Mouse (Mus musculus) naive thymus-derived CD4-positive, alpha-beta T cell, adult 2 months (primary cell): ENCODE measurements around the gene Ptpro.

ENCODE experiments used
- DNase-seq: peaks from one replicate; pipeline ENCODE4 v3.0.0-alpha.2; 2011; ENCODE audit warnings: low read depth

The Ptpro gene

DNA sequence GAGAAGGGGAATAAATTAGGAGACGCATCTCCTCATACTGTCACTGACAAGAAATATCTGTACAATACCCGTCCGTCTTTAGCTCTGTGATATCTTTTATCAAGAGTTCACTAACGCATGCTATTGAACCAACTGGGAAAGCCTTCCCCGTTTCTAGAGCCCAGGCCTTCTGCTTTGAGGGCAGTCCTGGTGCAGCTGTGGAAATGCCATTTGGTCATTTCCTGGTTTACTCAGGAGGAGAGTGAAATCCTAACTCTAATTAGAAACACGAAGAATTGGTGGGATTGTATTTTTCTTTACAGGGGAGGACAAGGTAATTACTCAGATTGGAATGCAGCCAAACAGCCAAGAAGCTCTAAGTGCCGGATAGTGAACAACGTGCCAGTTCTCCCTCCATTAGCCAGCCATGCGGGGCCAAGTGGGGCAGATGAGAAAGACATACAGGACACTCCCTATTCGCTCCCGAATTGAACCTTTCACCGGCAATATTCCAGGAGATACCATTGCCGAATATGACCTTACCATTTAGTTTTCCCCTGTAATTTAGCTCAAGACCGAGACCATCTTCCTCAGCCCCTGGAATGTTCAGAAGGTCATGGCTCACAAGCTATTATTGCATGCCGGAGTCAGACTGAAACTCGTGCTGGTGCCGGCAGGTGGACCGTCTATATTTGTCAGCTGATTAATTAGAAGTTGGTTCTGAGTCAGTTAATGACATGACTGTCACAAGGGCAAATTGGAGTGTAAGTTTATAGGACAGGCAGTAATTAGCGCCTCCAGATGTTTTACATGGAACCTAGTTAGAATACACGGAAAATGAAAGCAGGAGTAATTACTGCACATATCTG lies 43.1 kb downstream of the Ptpro start:
- no peak for DNase-seq

- DNase-seq = no peak
Observed at GRCm38 (mm10) chr6:137302561-137302960, 50.4 kb downstream of the Ptpro start.

DNA sequence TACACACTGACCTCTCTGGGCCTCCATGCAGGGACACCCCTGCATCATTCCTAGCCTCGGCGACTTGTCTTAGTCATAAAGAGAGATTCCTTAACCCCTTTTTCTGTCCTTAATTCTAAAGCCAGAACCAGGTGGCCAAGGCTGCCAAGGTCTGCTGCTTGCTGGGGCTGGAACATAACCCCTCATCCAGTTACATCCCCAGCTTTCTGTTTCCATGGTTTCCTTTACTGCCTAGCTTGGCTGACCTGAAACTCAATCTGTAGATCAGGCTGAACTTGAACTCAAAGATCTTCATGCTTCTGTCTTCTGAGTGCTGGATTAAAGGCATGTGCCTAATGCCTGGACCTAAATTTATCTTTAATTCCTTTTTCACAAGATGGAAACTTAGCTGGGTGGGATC lies 51.7 kb downstream of the Ptpro start:
- DNase-seq = no peak

DNA sequence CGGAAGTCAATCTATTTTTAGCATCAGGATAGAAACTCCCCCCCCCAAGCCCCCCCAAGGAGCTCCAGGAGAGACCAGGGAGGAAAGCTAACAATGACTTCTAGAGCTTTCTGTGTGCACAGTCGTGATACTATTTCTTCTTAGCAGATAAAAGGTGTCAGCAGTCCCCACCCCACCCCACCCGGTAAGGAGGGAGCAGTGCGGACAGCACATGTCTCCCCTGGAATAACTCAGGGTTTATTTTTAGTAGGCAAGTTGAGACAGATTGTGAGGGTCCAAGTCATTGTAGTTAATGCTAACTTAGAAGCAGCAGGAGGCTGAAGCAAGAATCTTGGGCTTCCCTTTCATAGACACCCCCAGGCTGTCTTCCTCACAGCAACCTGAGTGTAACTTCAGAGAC lies 63.1 kb downstream of the Ptpro start:
- no peak for DNase-seq

DNA sequence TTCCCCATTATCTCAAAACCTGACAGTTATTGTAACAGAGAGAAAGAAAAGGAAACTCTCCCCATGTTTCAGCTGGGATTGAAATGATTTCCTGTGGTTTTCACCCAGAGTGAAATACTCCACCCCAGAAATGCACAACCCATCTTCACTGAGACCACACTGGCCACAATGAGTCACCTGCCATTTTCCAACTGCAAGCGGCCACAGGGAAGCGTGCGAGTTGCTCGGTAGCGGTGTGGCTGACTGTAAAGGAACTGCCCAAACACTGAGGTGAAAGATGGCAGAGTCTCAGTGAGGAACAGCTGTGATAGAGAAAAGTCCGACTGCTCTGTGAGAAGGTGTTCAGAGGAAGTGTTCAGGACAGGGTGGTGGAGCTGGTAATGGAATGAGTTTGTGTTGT lies 64.2 kb downstream of the Ptpro start:
- DNase-seq = no peak

- DNase-seq = no peak
Observed at GRCm38 (mm10) chr6:137317509-137317908, 65.4 kb downstream of the Ptpro start.

- no peak for DNase-seq
Observed at GRCm38 (mm10) chr6:137318242-137318861, 66.2 kb downstream of the Ptpro start.

DNA sequence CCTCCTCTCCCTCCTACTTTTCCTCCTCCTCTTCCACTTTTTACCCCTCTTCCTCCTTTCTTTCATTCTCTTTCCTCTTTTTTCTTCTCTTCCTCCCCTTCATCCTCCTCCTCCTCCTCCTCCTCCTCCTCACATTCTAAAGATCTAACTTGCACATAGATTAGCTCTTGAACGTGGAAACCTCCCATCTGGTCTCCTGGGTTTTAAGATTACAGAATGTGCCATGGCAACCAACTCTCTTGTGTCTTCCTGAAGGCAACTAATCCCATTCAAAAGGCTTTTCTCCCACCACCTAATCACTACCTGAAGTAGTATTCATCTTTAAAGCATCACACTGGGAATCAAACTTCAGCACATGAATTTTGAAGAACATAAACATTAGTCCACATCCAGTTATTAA lies 67.5 kb downstream of the Ptpro start:
- no peak for DNase-seq

GRCm38 (mm10) chr6:137327718-137328117 lies 75.6 kb downstream of the Ptpro start:
- no peak for DNase-seq

GRCm38 (mm10) chr6:137328228-137328627 lies 76.1 kb downstream of the Ptpro start:
- no peak for DNase-seq

DNA sequence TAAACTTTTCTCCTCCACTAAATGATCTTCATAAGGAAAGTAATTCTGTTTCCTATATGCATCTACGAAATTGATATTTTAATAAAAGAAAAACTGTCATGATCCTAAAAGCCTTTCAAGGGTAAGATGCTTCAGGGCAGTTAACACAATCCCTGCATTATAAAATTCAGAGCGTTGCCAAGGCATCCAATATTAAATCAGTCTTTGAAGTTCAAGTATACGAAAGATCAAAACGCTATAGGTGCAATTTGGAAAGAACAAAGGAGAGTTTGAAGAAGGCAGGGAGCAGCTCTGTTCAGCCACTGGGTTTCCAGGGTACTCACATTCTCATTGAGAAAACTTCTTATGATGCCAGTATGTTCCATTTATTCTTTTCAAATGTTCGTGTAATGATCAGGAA lies 78.7 kb downstream of the Ptpro start:
- no peak for DNase-seq

DNA sequence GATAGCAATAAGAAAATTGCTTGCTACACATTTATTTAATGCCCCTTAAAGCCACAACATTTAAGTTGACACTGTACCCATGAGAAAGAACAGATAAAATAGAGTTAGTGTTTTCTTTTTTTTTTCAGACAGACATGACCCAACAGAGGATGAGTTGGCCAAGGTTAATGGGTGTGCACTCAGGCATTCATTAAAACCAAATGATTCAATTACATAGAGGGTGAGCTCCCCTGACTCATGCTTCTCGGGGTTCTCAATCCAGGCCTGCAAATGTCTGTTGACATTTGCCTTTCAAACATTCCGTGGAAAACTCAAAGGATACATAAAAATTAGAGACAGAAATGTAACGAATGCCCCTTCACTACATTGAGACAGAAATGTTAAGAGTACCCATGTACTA lies 79.7 kb downstream of the Ptpro start:
- DNase-seq = no peak

- DNase-seq = no peak
Observed at GRCm38 (mm10) chr6:137339071-137339470, 87.0 kb downstream of the Ptpro start.

GRCm38 (mm10) chr6:137343688-137344441 lies 91.7 kb downstream of the Ptpro start:
- DNase-seq = no peak

GRCm38 (mm10) chr6:137360166-137360565 lies 108.0 kb downstream of the Ptpro start:
- no peak for DNase-seq

DNA sequence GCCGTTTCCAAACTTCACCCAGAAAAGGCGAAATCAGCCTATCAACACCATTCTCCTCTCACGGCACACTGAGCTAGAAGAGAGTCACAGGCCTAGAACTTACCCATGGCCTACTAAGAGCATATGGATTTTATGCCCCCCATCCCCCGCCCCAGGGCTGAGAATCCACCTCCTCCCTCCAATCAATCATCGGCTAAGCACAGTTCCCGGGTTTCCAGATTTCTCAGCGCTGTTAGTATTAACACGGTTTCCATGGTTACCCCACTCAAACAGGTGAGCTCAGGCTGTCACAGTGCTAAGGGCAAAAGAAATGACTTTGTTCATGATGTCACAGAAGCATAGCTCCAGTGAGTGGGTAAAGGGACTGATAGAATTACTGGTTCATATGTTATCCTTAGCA lies 110.1 kb downstream of the Ptpro start:
- no peak for DNase-seq

DNA sequence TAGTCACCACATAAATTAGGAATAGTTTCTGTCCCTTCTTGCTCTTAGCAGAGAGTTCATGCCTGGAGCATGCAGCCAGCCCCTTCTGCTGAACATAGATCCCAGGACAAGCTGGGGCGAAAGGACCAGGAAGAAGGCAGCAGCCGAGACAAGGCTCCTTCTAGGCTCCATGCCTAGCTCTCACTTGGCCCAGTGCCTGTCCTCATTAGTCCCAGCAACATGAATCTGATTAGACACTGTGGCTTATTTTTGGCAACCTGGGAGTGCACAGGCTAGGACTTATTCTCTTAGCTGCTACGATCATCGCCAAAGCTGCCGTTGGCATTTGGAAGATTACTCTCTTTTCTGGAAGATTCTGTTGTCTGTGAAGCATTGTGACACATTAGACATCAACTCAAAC lies 112.6 kb downstream of the Ptpro start:
- DNase-seq = no peak

GRCm38 (mm10) chr6:137365637-137366036 lies 113.5 kb downstream of the Ptpro start:
- no peak for DNase-seq

DNA sequence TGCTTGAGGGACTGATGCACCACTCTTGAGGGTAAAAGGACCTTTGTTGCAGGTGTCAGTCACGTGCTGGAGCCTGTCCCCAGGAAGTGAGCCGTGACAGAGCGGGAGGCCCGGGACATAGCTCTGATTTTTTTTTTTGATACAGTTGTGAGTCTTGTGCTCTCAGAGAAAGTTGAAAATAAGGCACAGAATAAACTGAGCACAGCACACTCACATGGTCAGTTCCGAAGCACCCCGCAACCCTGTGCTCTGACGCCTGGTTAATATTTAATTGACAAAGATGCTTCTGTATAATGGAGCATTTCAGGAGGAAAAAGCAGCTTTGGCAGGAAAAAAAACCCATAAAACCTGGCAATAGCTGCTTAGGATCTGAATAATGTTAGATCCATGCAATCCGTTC lies 118.6 kb downstream of the Ptpro start:
- DNase-seq = no peak

DNA sequence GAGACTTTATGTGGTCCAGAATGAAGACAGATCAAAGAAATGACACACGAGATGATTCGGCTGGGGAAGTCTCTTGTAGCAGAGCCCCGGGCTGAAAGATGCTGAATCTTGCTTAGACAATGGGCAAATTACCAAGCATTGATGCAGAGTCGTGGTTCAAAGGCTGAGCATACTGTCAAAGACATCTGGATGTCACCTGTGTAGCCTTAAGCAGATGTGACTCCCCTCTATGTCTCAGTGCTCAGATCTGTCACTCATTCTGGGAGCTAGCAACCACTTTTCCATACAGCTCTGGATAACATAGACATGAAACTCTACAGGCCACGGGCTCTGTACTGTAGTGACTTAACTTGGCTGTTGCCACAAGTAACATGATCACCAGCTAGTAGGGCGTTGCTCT lies 119.3 kb downstream of the Ptpro start:
- no peak for DNase-seq

DNA sequence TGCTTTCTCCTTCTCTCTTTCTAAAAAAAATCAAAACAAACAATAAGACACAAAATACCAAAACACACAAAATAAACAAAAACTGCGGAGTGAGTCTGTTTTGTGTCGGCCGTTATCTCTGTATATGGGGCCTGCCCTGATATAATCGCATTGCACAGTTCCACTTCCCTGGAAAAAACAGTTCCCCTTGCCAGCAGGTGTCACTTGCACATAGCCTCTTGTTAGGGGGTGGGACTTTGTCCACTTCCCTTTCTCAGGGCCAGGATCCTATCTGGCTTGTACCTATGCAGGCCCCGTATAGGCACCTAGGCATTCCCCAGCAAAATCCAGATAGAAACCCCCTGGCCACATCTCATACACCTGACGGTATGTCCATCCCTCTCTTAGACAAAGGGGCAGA lies 121.8 kb downstream of the Ptpro start:
- no peak for DNase-seq

- no peak for DNase-seq
Observed at GRCm38 (mm10) chr6:137382546-137382945, 130.4 kb downstream of the Ptpro start.

DNA sequence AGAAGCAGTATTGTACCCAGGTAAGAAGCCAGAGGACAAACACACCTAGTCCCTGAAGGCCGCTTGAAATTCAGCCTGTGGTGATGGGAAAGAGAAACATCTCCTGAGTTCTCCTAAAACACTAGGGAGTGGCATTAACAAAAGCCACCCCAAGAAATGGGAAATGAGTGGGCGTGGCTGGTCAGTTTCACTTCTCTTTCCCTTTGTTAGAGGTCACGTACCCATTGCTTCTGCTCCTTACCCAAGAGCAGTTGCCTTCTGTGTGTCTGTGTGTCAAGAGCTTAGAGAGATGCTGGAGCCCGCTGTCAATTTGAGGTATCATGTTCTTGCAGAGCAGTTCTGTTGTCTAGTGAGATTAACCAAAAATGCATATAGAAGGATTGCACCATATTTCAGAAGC lies 134.2 kb downstream of the Ptpro start:
- DNase-seq = no peak
